Mouse (Mus musculus) midbrain, embryonic 12.5 days (tissue): ENCODE results near the gene Gm16181. TPM values are rescaled to one million over a fixed set of nuclear protein-coding genes. Genes with fewer than 3 reads are reported as not detected.

Experiments
- ATAC-seq: fragments of 200-750 bp; cut with Nextera tagmentation; 2 replicates; pipeline ENCODE4 v1.8.0; 2017; ENCODE audit warnings: low read depth, moderate TSS enrichment, moderate library complexity; ENCODE audit not compliant: low FRiP score
- H3K27ac ChIP-seq: fragments of 300-500 bp; sonication (generic); replicated peaks from 2 replicates; pipeline ENCODE4 v1.5.1; 2016; ENCODE audit warnings: mild to moderate bottlenecking
- H3K27me3 ChIP-seq: fragments of 300-500 bp; sonication (generic); 2 replicates; pipeline ENCODE4 v1.6.1; 2016; ENCODE audit warnings: mild to moderate bottlenecking
- H3K36me3 ChIP-seq: fragments of 300-500 bp; sonication (generic); 2 replicates; pipeline ENCODE4 v1.6.1; 2016
- H3K4me1 ChIP-seq: fragments of 300-500 bp; sonication (generic); 2 replicates; pipeline ENCODE4 v1.6.1; 2016
- H3K4me2 ChIP-seq: fragments of 300-500 bp; sonication (generic); replicated peaks from 2 replicates; pipeline ENCODE4 v1.6.1; 2016; ENCODE audit warnings: mild to moderate bottlenecking, moderate library complexity
- H3K4me3 ChIP-seq: fragments of 300-500 bp; sonication (generic); 2 replicates; pipeline ENCODE4 v1.5.1; 2016; ENCODE audit warnings: mild to moderate bottlenecking
- H3K9ac ChIP-seq: fragments of 300-500 bp; sonication (generic); replicated peaks from 2 replicates; pipeline ENCODE4 v1.6.1; 2016; ENCODE audit warnings: mild to moderate bottlenecking, moderate library complexity
- H3K9me3 ChIP-seq: fragments of 300-500 bp; sonication (generic); 2 replicates; pipeline ENCODE4 v1.6.1; 2016; ENCODE audit warnings: mild to moderate bottlenecking
- WGBS: fragments of 180-500 bp; shearing (Covaris S2); methylation state at CpG from one replicate; pipeline ENCODE4 v1.1.7; 2016; 5-methylcytosine and 5-hydroxymethylcytosine counted together
- polyA plus RNA-seq: library from polyadenylated mRNA; unstranded; fragments of >200 nt; fragmentation: Nextera tagmentation; extraction: Ambion mirVana; gene quantifications from 2 replicates; pipeline ENCODE4 v1.2.1, GENCODE M21; 2016

Gm16181 gene
- polyA plus RNA-seq, 1 experiment from 2014 or later, result 0.38 TPM

DNA sequence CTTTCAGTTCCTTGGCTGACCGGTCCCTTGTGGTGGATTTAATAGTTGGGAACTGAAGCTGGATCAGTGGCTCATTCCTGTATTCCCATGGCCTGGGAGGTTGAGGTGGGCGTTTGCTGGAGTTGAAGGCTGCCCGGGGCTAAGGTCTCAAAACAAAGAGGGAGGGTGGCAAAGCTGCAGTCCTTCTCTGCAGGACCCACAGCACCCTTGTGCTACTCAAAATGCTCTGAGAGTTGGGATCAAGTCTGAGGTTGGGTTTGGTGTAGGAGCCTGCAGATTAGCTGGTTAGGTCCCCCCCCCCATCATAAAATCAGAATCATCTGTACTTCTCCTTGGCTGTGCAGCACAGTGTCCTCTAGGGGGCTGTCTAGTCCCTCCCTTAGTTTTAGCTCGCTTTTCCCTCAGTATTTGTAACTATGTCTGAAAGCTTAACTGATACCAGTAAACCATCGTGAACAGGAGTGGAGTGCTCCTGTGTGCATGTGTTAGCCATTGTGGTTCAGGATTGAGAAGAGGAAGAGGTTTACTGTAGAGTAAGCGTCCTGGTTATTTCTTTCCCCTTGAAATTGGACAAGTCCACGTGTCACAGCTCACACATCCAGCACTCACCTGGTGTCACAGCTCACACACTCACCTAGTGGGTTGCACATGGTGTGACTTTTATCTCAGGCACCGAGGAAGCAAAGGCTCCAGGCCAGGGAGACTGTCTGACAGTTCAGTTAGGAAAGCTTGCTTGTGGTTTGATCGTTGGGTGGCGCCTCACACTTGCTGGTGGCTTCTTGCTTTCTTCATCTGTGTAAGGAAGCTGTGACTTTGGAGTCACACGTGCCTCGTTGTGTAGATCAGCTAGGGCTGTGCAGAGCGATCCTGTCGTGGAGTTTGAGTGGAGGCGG, 25.3 kb downstream of the Gm16181 start:
- H3K4me2 ChIP-seq, result peak overlapping the region; percentile 89
- H3K4me3 ChIP-seq, result peak overlapping the region; percentile 97; the same call in 1 of the 2 replicates
- H3K9me3 ChIP-seq, result no peaks in the 10 kb centered on the region
- peaks cover 47% of the 10 kb centered on the region for H3K4me1 ChIP-seq
- H3K27ac ChIP-seq, result no peak overlapping the region
- peaks cover 81% of the 10 kb centered on the region for H3K36me3 ChIP-seq
- ATAC-seq, result no peak
- 87% methylated on average over 15 of the region's 15 CpGs for WGBS
- peak overlapping the region; percentile 100; the same call in 1 of the 2 replicates for H3K9ac ChIP-seq
- no peaks in the 10 kb centered on the region for H3K27me3 ChIP-seq

DNA sequence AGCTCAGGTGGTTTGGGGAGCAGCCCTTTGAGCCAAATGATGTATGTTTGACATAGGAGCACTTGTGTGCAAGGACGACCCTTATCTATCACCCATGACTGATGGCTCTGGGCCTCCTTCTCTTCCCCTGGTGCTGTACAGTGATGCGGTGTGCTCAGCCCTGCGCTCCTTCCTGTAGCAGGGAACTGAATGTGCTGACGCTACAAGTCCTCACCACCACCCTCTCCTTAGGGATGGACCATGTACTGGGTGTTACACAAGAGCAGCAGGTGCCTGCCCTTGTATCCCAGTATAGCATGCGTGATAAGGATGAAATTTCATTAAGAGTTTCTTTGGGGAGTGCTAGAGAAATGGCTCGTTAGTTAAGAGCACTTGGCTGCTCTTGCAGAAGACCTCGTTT, 26.5 kb downstream of the Gm16181 start:
- 89% methylated on average over 7 of the region's 7 CpGs for WGBS

DNA sequence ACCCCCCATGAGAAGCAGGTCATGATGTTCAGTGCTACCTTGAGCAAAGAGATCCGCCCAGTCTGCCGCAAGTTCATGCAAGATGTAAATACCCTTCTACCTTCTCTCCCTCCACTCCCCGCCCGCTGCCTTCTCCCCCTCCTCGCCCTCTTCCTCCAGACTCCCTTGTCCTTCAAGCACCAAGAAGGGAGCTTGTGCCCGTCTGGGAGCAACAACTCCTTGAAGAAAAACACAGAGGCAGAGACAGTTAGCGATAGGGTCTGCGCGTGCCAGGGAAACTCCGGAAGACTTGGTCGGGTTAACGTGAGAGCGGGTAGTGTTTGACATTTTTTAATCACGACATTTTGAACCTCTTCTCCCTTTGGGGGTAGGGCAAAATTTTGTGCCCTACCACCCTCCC, 28.4 kb downstream of the Gm16181 start:
- WGBS, result 92% methylated on average over 14 of the region's 14 CpGs
- no peak for ATAC-seq
- Histone ChIP-seq H3K9me3 (no peaks in the 10 kb centered on the region), H3K4me3 (no peak overlapping the region), H3K27ac (no peak overlapping the region), H3K27me3 (no peaks in the 10 kb centered on the region), H3K36me3 (peaks cover 99% of the 10 kb centered on the region), H3K4me1 (peaks cover 37% of the 10 kb centered on the region), H3K9ac (no peak overlapping the region), H3K4me2 (no peak overlapping the region)

More for the DNA sequence above, 26.5 kb downstream of the Gm16181 start:
- Histone ChIP-seq H3K27me3 (no peaks in the 10 kb centered on the region), H3K9ac (no peak overlapping the region), H3K9me3 (no peaks in the 10 kb centered on the region), H3K36me3 (peaks cover 91% of the 10 kb centered on the region), H3K4me3 (no peak overlapping the region), H3K27ac (no peak overlapping the region), H3K4me2 (no peak overlapping the region), H3K4me1 (peaks cover 46% of the 10 kb centered on the region)
- ATAC-seq, result no peak

DNA sequence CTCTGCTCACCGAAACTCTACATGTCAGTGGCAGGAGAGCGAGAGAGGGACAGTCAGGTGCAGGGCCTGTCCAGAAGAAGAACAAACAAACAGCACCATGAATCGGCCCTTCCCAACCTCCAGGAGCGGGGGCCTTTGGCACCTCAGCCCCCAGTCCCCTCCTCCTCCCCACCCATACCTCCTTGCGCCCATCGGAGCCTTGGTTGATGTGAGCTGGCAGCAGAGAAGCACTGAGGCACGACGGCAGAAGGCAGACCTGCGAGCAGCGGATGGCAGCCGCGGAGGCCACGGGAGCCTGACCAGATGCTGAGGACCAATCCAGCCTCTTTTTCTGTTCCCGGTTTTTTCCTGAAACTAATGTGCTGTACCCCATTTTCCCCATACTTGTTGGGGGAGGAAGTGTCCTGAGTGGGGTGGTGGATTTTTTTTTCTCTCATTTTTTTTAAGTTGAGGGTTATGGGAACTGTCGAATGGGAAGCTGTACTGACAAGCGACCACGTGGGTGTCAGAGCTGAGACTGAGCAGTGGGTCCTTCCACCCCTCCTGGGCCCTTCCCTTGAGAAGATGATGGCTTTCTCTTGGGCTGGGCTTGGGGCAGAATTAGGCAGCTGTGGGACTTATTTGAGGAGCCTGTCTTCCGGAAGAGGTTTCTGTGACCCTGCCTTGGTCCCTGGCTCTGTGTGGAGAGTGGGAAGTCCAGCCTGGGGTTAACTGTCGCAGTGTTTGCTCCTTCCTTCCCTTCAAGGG, 29.0 kb downstream of the Gm16181 start:
- Histone ChIP-seq H3K4me1 (peaks cover 30% of the 10 kb centered on the region), H3K9ac (no peak overlapping the region), H3K9me3 (no peaks in the 10 kb centered on the region), H3K4me3 (no peak overlapping the region), H3K27ac (no peak overlapping the region), H3K27me3 (no peaks in the 10 kb centered on the region), H3K36me3 (peaks cover 99% of the 10 kb centered on the region), H3K4me2 (no peak overlapping the region)
- no peak for ATAC-seq
- 89% methylated on average over 19 of the region's 19 CpGs for WGBS

DNA sequence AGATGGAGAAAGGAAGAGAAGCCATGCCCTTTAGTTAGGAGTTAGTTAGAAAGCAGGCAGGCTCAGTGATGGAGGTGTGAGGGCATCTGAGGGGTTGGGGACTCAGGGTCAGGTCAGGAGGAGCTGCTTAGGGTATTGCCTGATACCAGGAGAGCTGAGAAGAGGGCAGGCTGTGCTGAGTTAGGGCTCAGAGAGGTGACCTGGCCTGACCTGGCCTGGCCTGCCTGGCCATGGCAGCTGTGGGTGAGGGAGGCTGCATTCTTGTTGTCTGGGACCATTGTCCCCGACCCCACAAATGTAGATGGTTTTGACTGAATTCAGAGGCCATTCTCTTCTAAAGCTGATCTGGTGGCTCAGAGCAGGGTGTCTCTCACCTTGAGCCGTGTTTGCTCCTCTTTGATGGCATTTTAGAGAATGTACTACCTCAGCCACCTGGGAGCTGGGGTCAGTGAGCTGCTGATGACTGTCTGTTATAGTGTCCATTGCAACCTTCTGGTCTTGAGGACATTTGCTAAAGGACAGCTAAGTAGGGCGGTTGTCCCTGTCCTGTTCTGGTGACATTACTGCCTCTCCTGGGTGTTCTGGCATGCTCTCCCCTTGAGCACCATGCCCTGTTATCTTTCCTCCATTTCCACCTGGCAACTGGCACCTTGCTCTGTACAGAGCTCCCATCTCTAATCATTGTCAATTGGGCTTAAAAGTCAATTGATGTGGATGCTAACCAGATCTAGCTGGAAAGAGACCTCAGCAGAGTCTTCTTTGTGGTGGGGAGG, 29.9 kb downstream of the Gm16181 start:
- Histone ChIP-seq H3K36me3 (peaks cover 90% of the 10 kb centered on the region), H3K9ac (no peak overlapping the region), H3K9me3 (no peaks in the 10 kb centered on the region), H3K4me3 (no peak overlapping the region), H3K4me2 (no peak overlapping the region), H3K27ac (no peak overlapping the region), H3K27me3 (no peaks in the 10 kb centered on the region), H3K4me1 (peaks cover 21% of the 10 kb centered on the region)
- ATAC-seq, result no peak
- WGBS, result 92% methylated on average over 3 of the region's 3 CpGs

DNA sequence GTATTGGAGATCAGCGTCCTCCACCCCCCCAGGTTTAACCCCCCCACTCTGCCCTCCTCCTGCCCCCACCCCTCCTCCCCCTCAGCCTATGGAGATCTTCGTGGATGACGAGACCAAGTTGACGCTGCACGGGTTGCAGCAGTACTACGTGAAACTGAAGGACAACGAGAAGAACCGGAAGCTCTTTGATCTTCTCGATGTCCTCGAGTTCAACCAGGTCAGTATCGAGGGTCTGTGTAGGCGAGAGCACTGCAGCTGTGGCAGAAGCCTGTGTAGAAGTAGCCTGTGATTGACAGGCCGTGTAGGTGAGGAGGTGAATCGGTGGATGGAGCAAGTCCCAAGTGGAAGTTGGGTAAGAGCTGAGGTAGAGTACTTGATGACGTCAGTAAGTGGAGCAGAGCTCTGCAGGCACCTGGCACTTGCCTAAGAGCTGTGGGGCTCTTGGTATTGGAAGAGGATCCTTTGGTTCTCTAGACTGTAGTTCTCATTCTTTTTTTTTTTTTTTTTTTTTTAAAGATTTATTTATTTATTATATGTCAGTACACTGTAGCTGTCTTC, 30.6 kb downstream of the Gm16181 start:
- no peak for ATAC-seq
- 87% methylated on average over 15 of the region's 15 CpGs for WGBS
- no peaks in the 10 kb centered on the region for H3K9me3 ChIP-seq

DNA sequence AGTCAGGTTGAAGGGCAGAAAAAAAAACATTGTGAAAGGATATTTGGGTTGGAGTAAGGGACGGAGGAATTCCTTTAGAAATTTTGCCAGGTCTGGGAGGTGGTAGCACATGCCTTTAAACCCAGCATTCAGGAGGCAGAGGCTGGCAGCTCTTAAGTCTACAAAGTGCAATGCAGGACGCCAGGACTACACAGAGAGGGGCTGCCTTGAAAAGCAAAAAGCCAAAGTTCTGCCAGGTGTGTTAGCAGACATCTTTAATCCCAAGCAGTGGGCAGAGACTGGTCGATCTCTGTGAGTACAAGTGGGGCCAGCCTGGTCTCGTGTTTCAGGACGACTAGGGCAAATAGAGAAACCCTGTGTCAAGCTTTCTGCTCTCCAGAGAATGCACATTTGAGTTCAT, 31.3 kb downstream of the Gm16181 start:
- ATAC-seq, result no peak
- H3K27me3 ChIP-seq, result peaks cover 5% of the 10 kb centered on the region; the same call in 1 of the 2 replicates
- peaks cover 9% of the 10 kb centered on the region for H3K4me1 ChIP-seq
- H3K4me2 ChIP-seq, result no peak overlapping the region
- WGBS, result 85% methylated on average over 5 of the region's 5 CpGs
- H3K4me3 ChIP-seq, result no peak overlapping the region
- H3K36me3 ChIP-seq, result peaks cover 75% of the 10 kb centered on the region
- H3K27ac ChIP-seq, result no peak overlapping the region
- H3K9ac ChIP-seq, result no peak overlapping the region
- no peaks in the 10 kb centered on the region for H3K9me3 ChIP-seq

More for the DNA sequence above, 30.6 kb downstream of the Gm16181 start:
- Histone ChIP-seq H3K4me3 (no peak overlapping the region), H3K36me3 (peaks cover 83% of the 10 kb centered on the region), H3K27ac (no peak overlapping the region), H3K27me3 (no peaks in the 10 kb centered on the region), H3K4me1 (peaks cover 14% of the 10 kb centered on the region), H3K9ac (no peak overlapping the region), H3K4me2 (no peak overlapping the region)

DNA sequence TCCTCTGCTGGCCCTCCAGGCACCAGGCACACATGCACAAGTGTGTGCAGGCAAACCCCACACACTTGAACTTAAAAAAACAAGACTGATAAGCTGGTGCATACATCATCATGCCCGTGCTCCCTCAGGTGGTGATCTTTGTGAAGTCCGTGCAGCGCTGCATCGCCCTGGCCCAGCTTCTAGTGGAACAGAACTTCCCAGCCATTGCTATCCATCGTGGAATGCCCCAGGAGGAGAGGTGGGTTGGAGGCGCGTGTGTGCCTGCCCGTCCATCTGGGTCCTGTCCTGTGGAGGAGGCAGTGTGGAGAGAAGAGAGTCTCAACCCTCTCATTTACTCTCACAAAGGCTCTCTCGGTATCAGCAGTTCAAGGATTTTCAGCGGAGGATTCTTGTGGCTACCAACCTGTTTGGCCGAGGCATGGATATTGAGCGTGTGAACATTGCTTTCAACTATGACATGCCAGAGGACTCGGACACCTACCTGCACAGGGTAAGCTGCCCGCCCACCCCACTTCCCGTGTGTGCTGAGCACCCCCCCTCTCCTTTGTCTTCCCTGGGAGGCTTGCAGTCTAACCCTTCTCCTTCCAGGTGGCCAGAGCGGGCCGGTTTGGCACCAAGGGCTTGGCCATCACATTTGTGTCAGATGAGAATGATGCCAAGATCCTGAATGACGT, 32.1 kb downstream of the Gm16181 start:
- peaks cover 67% of the 10 kb centered on the region for H3K36me3 ChIP-seq
- no peak for ATAC-seq
- no peaks in the 10 kb centered on the region for H3K9me3 ChIP-seq
- H3K27ac ChIP-seq, result no peak overlapping the region
- no peak overlapping the region for H3K4me2 ChIP-seq
- H3K4me1 ChIP-seq, result peaks cover 2% of the 10 kb centered on the region
- H3K9ac ChIP-seq, result no peak overlapping the region
- peaks cover 11% of the 10 kb centered on the region; the same call in 1 of the 2 replicates for H3K27me3 ChIP-seq
- no peak overlapping the region for H3K4me3 ChIP-seq
- 88% methylated on average over 18 of the region's 18 CpGs for WGBS

DNA sequence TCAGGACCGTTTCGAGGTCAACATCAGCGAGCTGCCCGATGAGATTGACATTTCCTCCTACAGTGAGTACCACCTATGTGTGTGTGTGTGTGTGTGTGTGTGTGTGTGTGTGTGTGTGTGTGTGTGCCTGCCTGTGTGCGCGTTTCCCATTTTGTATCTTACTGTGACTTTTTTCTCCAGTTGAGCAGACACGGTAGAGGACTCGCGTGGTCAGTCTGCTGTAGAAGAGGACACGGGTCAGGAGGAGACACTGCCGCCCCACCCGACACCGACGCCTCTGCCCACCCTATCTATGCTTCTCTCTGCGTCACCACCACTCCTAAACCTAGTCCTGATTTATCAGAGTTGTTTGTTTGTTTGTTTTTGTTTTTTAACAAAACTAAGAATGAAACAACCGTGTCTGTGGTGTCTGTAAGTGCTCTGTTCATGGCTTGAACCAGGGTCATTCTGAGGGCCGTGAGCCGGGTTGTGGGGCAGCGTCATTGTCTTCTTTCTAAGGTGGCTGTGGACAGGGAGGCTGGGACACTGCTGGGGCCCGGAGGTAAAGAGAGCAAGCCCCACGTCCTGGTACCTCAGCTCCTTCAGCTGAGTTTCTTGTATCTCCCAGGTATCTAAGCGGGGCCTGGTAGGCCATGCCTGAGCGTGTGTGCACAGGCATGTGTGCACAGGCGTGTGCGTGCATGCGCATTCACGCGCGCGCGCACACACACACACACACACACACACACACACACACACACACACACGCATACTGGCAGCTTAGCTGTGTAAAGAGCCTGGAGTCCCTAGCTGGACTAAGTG, 32.9 kb downstream of the Gm16181 start:
- H3K4me1 ChIP-seq, result peaks cover 4% of the 10 kb centered on the region
- peaks cover 12% of the 10 kb centered on the region; the same call in 1 of the 2 replicates for H3K27me3 ChIP-seq
- ATAC-seq, result no peak
- no peak overlapping the region for H3K4me3 ChIP-seq
- peaks cover 60% of the 10 kb centered on the region for H3K36me3 ChIP-seq
- H3K9me3 ChIP-seq, result no peaks in the 10 kb centered on the region
- H3K27ac ChIP-seq, result no peak overlapping the region
- no peak overlapping the region for H3K4me2 ChIP-seq
- 91% methylated on average over 32 of the region's 32 CpGs for WGBS
- no peak overlapping the region for H3K9ac ChIP-seq

DNA sequence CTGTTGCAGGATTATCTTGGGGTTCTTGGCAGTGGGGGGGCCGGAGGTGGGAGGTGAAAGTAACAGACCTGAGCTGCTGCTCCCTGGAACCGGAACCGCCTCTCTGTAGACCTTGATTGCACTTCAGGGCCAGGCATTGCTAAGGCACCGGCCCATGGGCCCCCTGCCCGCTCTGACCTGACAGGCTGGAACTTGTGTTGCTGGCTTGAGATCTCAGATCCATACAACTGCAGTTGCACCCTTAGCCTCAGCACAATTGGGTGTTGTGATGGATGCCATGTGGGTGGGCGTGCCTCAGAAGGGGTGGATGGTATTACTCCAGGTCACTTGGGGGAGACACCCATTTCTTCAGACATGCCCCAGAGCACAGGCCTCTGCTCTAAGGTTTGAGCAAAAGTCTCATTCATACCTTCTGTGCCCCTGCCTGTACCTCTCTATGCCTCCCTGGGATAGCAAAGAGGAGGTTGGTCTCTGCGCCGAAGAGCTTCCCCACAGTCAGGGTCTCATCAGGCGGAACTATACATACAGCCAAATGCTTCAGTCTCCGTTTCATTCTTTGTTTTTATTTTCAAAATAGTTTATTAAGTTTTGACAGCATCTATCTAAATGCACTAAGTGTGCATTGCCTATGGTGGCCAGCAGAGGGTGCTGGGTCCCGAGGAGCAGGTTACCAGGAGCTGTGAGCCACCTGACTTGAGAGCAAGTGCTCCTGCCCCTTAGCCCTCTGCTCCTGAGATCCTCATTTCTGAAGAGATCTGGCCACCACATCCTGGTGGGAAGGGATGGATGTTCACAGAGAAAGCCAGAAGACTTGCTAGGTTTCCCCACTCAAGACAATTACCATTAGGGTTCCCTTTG, 33.8 kb downstream of the Gm16181 start:
- peaks cover 4% of the 10 kb centered on the region for H3K4me1 ChIP-seq
- 0 out of 2 replicates have a peak, but pooled peaks have one; percentile 44 for ATAC-seq
- no peak overlapping the region for H3K4me2 ChIP-seq
- 62% methylated on average over 11 of the region's 11 CpGs for WGBS
- 0 out of 2 replicates have a peak overlapping the region, but pooled peaks have one; percentile 35 for H3K27ac ChIP-seq
- H3K9ac ChIP-seq, result no peak overlapping the region
- no peaks in the 10 kb centered on the region for H3K9me3 ChIP-seq
- peaks cover 50% of the 10 kb centered on the region for H3K36me3 ChIP-seq
- H3K4me3 ChIP-seq, result no peak overlapping the region
- H3K27me3 ChIP-seq, result peaks cover 12% of the 10 kb centered on the region; the same call in 1 of the 2 replicates
